Mouse (Mus musculus): ENCODE measurements at regions not wholly inside any gene's neighbourhood (a gene's known extent, or its start where the extent isn't known, plus 50 kb on each side); places are given as distances from the start of the nearest gene placed in this dataset.

DNA sequence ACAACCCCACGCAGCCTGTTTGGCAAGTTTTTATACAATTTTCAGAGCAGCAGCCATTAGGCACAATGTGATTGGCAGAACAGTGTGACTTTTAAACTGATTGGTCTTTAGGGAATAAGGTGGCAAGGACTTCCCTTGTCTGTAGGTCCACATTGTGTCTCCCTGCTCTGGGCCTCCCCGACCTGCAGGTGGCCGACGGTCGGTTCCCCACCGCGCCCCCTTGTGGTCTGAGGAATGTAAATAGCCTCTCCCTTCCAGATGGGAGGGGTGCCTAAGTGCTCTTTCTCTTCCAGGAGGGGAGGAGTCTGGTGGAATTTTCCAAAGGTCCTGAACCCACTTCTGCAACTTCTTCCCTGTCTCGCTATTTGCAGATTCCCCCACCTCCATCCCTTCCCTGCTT is 52.5 kb upstream of the Prr5 start:
- DNase-seq (ENCODE audit: low read depth, low spot score) = peak; percentile 82

DNA sequence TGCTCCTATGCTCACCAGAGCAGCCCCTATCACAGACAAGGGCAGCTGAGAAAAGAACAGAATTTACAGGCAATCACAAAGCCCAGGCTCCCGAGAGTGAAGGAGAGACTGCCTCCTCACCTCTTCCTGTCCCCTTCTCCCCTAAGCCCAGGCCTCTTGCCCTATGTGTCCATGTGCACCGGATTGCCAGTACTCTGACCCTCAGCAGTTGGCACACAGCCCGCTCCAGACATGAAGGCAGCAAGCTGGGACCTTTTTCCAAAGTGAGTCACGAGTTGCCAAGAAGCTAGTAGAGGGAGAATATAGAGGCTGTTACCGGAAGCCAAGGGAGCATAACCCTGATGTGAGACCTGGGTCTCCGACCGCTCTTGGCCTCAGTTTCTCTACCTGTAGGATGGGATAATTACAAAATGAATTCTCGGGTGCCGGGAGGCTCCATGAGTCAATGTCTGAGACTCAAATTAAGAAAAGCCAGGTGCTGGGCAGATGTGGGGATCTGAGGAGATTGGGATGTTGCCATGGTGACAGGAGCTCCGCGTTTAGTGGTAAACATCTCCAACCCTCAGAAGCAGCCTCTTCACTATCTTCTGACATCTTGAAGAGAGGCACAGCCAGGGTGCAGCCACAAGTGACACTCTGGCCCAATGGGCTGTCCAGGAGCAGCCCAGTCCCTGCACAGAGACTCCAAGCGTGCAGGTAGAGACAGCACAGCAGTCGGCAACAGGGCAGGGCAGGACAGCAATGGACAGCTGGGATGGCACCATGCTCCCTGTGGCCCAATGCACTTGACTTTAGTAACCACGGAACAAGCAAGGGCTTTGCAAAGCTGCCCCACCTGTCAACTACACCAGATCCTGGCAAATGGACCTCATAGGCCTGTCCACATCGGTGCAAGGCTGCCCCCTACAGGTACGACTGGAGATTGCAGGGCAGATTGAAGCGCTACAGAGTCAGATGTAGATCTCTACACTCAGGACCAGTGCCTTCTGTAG is 55.6 kb upstream of the Prr5 start:
- DNase-seq (ENCODE audit: low read depth, low spot score) = peak; percentile 87

DNA sequence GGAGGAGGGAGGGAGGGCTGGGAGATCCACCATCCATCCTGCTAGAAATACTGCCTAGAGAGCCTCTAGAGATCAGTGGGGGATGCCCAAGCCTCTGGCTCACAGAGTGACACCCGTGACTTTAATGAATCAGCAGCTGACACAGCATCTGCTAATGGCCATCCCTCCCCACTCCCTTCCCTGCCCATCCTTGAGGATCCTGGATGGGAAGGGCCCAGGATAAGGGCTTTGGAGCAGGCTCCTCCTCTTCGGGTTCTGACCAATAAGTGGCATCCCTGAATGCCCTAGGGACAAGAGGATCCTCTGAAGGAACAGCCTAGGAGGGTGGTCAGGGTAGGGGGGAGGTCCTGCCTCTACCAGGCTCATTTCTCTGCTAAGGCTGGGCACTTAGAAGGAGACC is 55.3 kb upstream of the Rtl6 start:
- DNase-seq (ENCODE audit: low read depth, low spot score) = no peak

DNA sequence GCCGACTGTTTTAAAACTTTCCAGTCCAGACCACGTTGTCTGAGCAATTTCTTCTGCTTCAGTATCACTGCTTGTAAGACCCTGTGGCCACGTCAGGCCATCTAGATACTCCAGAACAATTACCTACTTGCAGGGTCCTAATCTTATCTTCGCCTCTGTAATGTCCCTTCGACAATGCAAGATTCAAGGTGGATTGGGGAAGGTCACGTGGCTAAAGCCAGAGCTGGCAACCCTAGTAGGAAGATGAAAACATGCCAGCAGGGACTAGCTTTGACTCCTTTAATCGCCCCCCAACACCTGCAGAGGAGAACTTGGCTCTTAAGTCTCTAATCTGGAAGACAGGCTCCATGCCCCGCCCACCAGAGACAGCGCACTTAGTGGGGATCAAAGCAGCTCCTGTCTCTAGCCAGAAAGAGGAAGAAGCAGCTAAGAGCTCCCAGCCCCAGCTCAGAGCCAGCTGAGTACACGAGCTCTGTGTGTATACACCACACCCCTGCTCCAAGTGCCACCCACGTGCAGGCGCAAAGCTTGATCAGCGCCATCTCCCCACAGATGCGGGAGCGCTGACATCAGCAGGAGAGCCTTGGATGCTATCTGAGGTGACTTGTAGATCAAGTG is 52.3 kb upstream of the Rtl6 start:
- peak; percentile 80 for DNase-seq (ENCODE audit: low read depth, low spot score)

DNA sequence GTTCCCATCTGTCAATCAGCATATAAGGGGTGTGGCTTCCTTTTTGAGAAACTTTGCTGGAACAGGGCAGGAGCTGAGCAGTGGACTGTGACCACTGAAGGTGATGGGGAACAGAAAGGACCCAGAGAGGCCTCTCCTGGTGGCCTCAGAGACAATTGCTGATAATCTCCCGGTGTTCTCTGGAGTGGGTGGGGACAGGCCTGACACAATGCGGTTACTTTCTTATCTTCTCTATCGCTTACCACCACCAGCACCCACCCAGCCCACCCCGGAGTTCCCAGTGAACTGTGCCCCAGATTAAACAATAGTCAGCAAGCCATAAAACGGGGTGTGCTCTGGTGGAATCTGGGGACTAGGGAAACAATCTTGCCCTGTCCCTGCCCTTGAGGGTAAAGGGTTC is 51.4 kb upstream of the Rtl6 start:
- DNase-seq (ENCODE audit: low read depth, low spot score) = no peak

Data from A20 (cell line).